Mouse (Mus musculus) lung, embryonic 16.5 days (tissue): ENCODE results near the gene Pgc. TPM values are rescaled to one million over a fixed set of nuclear protein-coding genes. Genes with fewer than 3 reads are reported as not detected.

Source experiments
- ATAC-seq: fragments of 200-750 bp; cut with Nextera tagmentation; 2 replicates; pipeline ENCODE4 v1.8.0; 2017; ENCODE audit warnings: low read depth, mild to moderate bottlenecking, moderate library complexity
- H3K27ac ChIP-seq: fragments of 300-500 bp; sonication (generic); 2 replicates; pipeline ENCODE4 v1.5.1; 2014; ENCODE audit warnings: mild to moderate bottlenecking, control low read depth, low read length
- H3K27me3 ChIP-seq: fragments of 300-500 bp; sonication (generic); 2 replicates; pipeline ENCODE4 v1.6.1; 2014; ENCODE audit warnings: low read depth, low read length, mixed read lengths; ENCODE audit not compliant: control insufficient read depth, insufficient read depth
- H3K36me3 ChIP-seq: fragments of 300-500 bp; sonication (generic); 2 replicates; pipeline ENCODE4 v1.6.1; 2014; ENCODE audit warnings: low read length; ENCODE audit not compliant: control insufficient read depth, insufficient read depth
- H3K4me1 ChIP-seq: fragments of 300-500 bp; sonication (generic); replicated peaks from 2 replicates; pipeline ENCODE4 v1.6.1; 2014; ENCODE audit warnings: low read length, mixed read lengths; ENCODE audit not compliant: control insufficient read depth, insufficient read depth
- H3K4me2 ChIP-seq: fragments of 300-500 bp; sonication (generic); 2 replicates; pipeline ENCODE4 v1.6.1; 2014; ENCODE audit warnings: low read depth, low read length, control low read depth
- H3K4me3 ChIP-seq: fragments of 300-500 bp; sonication (generic); 2 replicates; pipeline ENCODE4 v1.5.1; 2014; ENCODE audit warnings: mild to moderate bottlenecking, low read length, control low read depth
- H3K9ac ChIP-seq: fragments of 300-500 bp; sonication (generic); 2 replicates; pipeline ENCODE4 v1.6.1; 2014; ENCODE audit warnings: low read length, control low read depth
- H3K9me3 ChIP-seq: fragments of 300-500 bp; sonication (generic); 2 replicates; pipeline ENCODE4 v1.6.1; 2016; ENCODE audit warnings: low read length; ENCODE audit not compliant: control insufficient read depth
- WGBS: fragments of 180-500 bp; shearing (Covaris S2); extraction: QIAGEN DNeasy Blood & Tissue Kit; methylation state at CpG from one replicate; pipeline ENCODE4 v1.1.7; 2014; 5-methylcytosine and 5-hydroxymethylcytosine counted together
- polyA plus RNA-seq: library from polyadenylated mRNA; unstranded; fragments of >200 nt; fragmentation: Nextera tagmentation; extraction: Ambion mirVana; gene quantifications from 2 replicates; pipeline ENCODE4 v1.2.1, GENCODE M21; 2015

Gene Pgc
- polyA plus RNA-seq, 1 experiment from 2014 or later: 22.5 TPM

GRCm38 (mm10) chr17:47703556-47703955, 23.1 kb upstream of the Pgc start:
- no peaks in the 10 kb centered on the region for H3K9me3 ChIP-seq
- H3K4me1 ChIP-seq: peaks cover 19% of the 10 kb centered on the region
- WGBS: 32% methylated on average over 20 of the region's 20 CpGs
- H3K4me2 ChIP-seq: peak overlapping the region; percentile 40; the same call in 1 of the 2 replicates
- no peaks in the 10 kb centered on the region for H3K27me3 ChIP-seq
- peaks cover 2% of the 10 kb centered on the region; the same call in 1 of the 2 replicates for H3K36me3 ChIP-seq
- no peak for ATAC-seq
- H3K4me3 ChIP-seq: 0 out of 2 replicates have a peak overlapping the region, but pooled peaks have one; percentile 1
- H3K9ac ChIP-seq: 0 out of 2 replicates have a peak overlapping the region, but pooled peaks have one; percentile 34
- peak overlapping the region; percentile 45 for H3K27ac ChIP-seq

- Histone ChIP-seq H3K27me3 (no peaks in the 10 kb centered on the region), H3K9me3 (no peaks in the 10 kb centered on the region), H3K27ac (no peak overlapping the region), H3K4me2 (no peak overlapping the region), H3K9ac (no peak overlapping the region), H3K4me3 (no peak overlapping the region), H3K4me1 (peaks cover 19% of the 10 kb centered on the region), H3K36me3 (peaks cover 2% of the 10 kb centered on the region; the same call in 1 of the 2 replicates)
- no peak for ATAC-seq
- WGBS: 74% methylated on average over 4 of the region's 4 CpGs
Measured at GRCm38 (mm10) chr17:47704692-47705091, 21.9 kb upstream of the Pgc start.

- H3K9me3 ChIP-seq: no peaks in the 10 kb centered on the region
- H3K27ac ChIP-seq: no peak overlapping the region
- H3K9ac ChIP-seq: no peak overlapping the region
- H3K36me3 ChIP-seq: peaks cover 2% of the 10 kb centered on the region; the same call in 1 of the 2 replicates
- H3K4me1 ChIP-seq: peaks cover 15% of the 10 kb centered on the region
- ATAC-seq: no peak
- no peaks in the 10 kb centered on the region for H3K27me3 ChIP-seq
- H3K4me3 ChIP-seq: no peak overlapping the region
- 44% methylated on average over 1 of the region's 1 CpGs for WGBS
- no peak overlapping the region for H3K4me2 ChIP-seq
Measured at GRCm38 (mm10) chr17:47706196-47706595, 20.4 kb upstream of the Pgc start.

- Histone ChIP-seq H3K4me3 (no peak overlapping the region), H3K27me3 (no peaks in the 10 kb centered on the region), H3K36me3 (no peaks in the 10 kb centered on the region), H3K9me3 (no peaks in the 10 kb centered on the region), H3K4me1 (peaks cover 5% of the 10 kb centered on the region), H3K9ac (no peak overlapping the region), H3K27ac (no peak overlapping the region), H3K4me2 (no peak overlapping the region)
- ATAC-seq: no peak
- 66% methylated on average over 3 of the region's 3 CpGs for WGBS
Measured at GRCm38 (mm10) chr17:47707961-47708360, 18.7 kb upstream of the Pgc start.

GRCm38 (mm10) chr17:47708972-47709371, 17.7 kb upstream of the Pgc start:
- WGBS: 55% methylated on average over 4 of the region's 4 CpGs
- H3K27ac ChIP-seq: no peak overlapping the region
- no peaks in the 10 kb centered on the region for H3K27me3 ChIP-seq
- peaks cover 5% of the 10 kb centered on the region; the same call in 1 of the 2 replicates for H3K4me1 ChIP-seq
- H3K4me2 ChIP-seq: no peak overlapping the region
- H3K4me3 ChIP-seq: no peak overlapping the region
- ATAC-seq: no peak
- no peaks in the 10 kb centered on the region for H3K9me3 ChIP-seq
- H3K36me3 ChIP-seq: no peaks in the 10 kb centered on the region
- no peak overlapping the region for H3K9ac ChIP-seq

- H3K4me3 ChIP-seq: no peak overlapping the region
- 65% methylated on average over 3 of the region's 3 CpGs for WGBS
- no peaks in the 10 kb centered on the region for H3K36me3 ChIP-seq
- no peak overlapping the region for H3K27ac ChIP-seq
- ATAC-seq: no peak
- H3K27me3 ChIP-seq: no peaks in the 10 kb centered on the region
- H3K9ac ChIP-seq: no peak overlapping the region
- peaks cover 5% of the 10 kb centered on the region; the same call in 1 of the 2 replicates for H3K4me1 ChIP-seq
- no peak overlapping the region for H3K4me2 ChIP-seq
- no peaks in the 10 kb centered on the region for H3K9me3 ChIP-seq
Measured at GRCm38 (mm10) chr17:47710036-47710435, 16.6 kb upstream of the Pgc start.

- H3K9ac ChIP-seq: no peak overlapping the region
- no peaks in the 10 kb centered on the region for H3K27me3 ChIP-seq
- H3K36me3 ChIP-seq: no peaks in the 10 kb centered on the region
- no peak overlapping the region for H3K4me2 ChIP-seq
- WGBS: 36% methylated on average over 6 of the region's 6 CpGs
- no peak overlapping the region for H3K27ac ChIP-seq
- ATAC-seq: no peak
- no peak overlapping the region for H3K4me3 ChIP-seq
- no peaks in the 10 kb centered on the region for H3K4me1 ChIP-seq
- H3K9me3 ChIP-seq: no peaks in the 10 kb centered on the region
Measured at GRCm38 (mm10) chr17:47711883-47712282, 14.8 kb upstream of the Pgc start.

GRCm38 (mm10) chr17:47712889-47713571, 13.6 kb upstream of the Pgc start:
- Histone ChIP-seq H3K4me1 (no peaks in the 10 kb centered on the region), H3K27me3 (no peaks in the 10 kb centered on the region), H3K36me3 (no peaks in the 10 kb centered on the region), H3K9ac (no peak overlapping the region), H3K4me2 (no peak overlapping the region), H3K27ac (no peak overlapping the region), H3K4me3 (no peak overlapping the region), H3K9me3 (no peaks in the 10 kb centered on the region)
- WGBS: 58% methylated on average over 9 of the region's 22 CpGs
- no peak for ATAC-seq

- no peak for ATAC-seq
- 50% methylated on average over 3 of the region's 3 CpGs for WGBS
Measured at GRCm38 (mm10) chr17:47715037-47715436, 11.6 kb upstream of the Pgc start.

More at GRCm38 (mm10) chr17:47715037-47715436, 11.6 kb upstream of the Pgc start:
- H3K4me1 ChIP-seq: no peaks in the 10 kb centered on the region
- no peak overlapping the region for H3K27ac ChIP-seq
- no peak overlapping the region for H3K4me2 ChIP-seq
- no peak overlapping the region for H3K4me3 ChIP-seq
- no peak overlapping the region for H3K9ac ChIP-seq
- H3K27me3 ChIP-seq: no peaks in the 10 kb centered on the region
- H3K36me3 ChIP-seq: no peaks in the 10 kb centered on the region
- H3K9me3 ChIP-seq: no peaks in the 10 kb centered on the region
